14 mouse cellular contexts compared by ENCODE assay signal in genomic region chr4:107520071-107520470, GRCm38 (mm10).
"Had no signal": no experiment of that assay in that cellular context is flagged by ENCODE, and none has a peak within 500 bp of the region (broad histone marks: within the 10 kb centered on the region; RNA-seq: fewer than 3 reads in every experiment).

No protein-coding gene starts in this region.

- H3K9ac ChIP-seq: limb, embryonic 15.5 days; liver, embryonic 12.5 days; lung, embryonic 15.5 days; midbrain, embryonic 13.5 days; stomach, embryonic 15.5 days had no signal

- H3K9me3 ChIP-seq: limb, embryonic 15.5 days; liver, embryonic 12.5 days; lung, embryonic 15.5 days; midbrain, embryonic 13.5 days; stomach, embryonic 15.5 days had no signal

- H3K27me3 ChIP-seq: limb, embryonic 15.5 days; lung, embryonic 15.5 days; midbrain, embryonic 13.5 days; stomach, embryonic 15.5 days had no signal

- H3K4me1 ChIP-seq: liver, embryonic 12.5 days; lung, embryonic 15.5 days; stomach, embryonic 15.5 days had no signal

- H3K4me3 ChIP-seq: layer of hippocampus, adult 2 months; left cerebral cortex, adult 2 months; limb, embryonic 15.5 days; liver, embryonic 12.5 days; lung, embryonic 15.5 days; midbrain, embryonic 13.5 days; stomach, embryonic 15.5 days had no signal

- DNase-seq: kidney, adult 9 months; kidney, postnatal 14 days; lung, postnatal 36 days; right cerebral cortex, postnatal 14 days; thymus, postnatal 14 days had no signal

- H3K4me2 ChIP-seq: limb, embryonic 15.5 days; liver, embryonic 12.5 days; lung, embryonic 15.5 days; midbrain, embryonic 13.5 days; stomach, embryonic 15.5 days had no signal

- H3K36me3 ChIP-seq: limb, embryonic 15.5 days; liver, embryonic 12.5 days; lung, embryonic 15.5 days; midbrain, embryonic 13.5 days; stomach, embryonic 15.5 days had no signal

- ATAC-seq: inflammation-experienced regulatory T-cells, adult 6 months; intestine, postnatal 0 days; liver, embryonic 12.5 days; midbrain, embryonic 13.5 days had no signal

- H3K27ac ChIP-seq: layer of hippocampus, adult 2 months; left cerebral cortex, adult 2 months; limb, embryonic 15.5 days; liver, embryonic 12.5 days; lung, embryonic 15.5 days; midbrain, embryonic 13.5 days; stomach, embryonic 15.5 days had no signal
